Mouse (Mus musculus) layer of hippocampus, postnatal 36 days (tissue): ENCODE results near the gene Tmem88. TPM values are rescaled to one million over a fixed set of nuclear protein-coding genes. Genes with fewer than 3 reads are reported as not detected.

Experiments
- DNase-seq, 2 experiments: peaks; one replicate each; pipeline ENCODE4 v3.0.0; 2022
- total RNA-seq, 2 experiments: library from RNA; stranded (reverse); gene quantifications; 2 replicates each; pipeline ENCODE4 v1.2.3; 2021

Tmem88 gene
- total RNA-seq, 2 experiments from 2014 or later, result 1.8 to 2.6 TPM

DNA sequence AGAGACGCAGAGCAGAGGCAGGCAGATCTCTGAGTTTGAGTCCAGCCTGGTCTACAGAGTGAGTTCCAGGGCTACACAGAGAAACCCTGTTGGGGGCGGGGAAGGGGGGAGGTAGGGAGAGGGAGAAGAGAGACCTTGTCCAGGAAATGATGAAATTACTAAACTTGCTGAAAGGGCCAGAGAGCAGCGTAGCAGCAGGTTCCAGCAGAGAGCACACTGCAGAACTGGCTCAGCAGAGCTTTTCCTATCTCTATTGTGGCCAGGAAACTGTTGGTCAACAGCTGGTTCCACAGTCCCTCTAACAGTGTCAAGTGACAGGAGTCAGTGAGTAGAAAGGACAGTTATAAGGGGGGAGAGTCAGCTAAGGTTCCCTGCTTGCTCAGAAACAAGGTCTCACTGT lies 18.4 kb downstream of the Tmem88 start:
- DNase-seq, result no peak

DNA sequence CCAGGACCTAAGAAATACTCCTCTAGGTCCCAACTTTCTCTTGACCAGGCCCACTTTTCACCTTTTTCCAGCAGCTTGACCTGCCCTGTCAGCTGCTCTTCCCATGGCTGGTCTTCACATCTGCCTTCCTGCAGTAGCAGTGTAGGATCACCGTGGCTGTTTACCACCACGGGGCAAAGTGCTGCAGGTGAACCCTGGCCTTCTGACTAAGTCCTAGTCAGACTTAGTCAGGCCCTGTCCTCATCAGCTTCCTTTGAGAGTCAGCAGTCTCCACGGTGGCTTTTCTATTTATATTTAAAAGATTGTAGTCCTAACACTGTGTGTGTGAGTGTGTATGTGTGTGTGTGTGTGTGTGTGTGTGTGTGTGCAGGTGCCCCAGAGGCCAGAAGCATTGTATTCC lies 20.3 kb downstream of the Tmem88 start:
- no peak for DNase-seq

DNA sequence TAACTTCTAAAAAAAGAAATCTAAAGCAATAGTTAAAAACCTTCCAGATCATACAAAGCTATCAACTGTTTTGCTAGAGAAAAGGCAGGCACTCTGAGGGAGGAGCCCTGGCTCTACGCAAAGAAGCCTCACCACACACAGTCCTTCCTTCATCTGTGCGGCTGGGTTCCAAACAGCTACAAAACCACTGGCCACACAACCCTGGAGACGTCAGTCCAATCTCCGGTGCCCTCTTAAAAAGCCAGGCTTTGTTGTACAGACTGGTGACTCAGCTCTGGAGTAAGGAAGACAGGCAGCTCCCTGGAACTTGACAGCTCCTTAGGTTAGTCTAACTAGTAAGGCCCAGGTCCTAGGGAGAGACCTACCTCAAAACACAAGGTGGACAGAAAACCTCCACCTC lies 22.4 kb downstream of the Tmem88 start:
- DNase-seq, result no peak

DNA sequence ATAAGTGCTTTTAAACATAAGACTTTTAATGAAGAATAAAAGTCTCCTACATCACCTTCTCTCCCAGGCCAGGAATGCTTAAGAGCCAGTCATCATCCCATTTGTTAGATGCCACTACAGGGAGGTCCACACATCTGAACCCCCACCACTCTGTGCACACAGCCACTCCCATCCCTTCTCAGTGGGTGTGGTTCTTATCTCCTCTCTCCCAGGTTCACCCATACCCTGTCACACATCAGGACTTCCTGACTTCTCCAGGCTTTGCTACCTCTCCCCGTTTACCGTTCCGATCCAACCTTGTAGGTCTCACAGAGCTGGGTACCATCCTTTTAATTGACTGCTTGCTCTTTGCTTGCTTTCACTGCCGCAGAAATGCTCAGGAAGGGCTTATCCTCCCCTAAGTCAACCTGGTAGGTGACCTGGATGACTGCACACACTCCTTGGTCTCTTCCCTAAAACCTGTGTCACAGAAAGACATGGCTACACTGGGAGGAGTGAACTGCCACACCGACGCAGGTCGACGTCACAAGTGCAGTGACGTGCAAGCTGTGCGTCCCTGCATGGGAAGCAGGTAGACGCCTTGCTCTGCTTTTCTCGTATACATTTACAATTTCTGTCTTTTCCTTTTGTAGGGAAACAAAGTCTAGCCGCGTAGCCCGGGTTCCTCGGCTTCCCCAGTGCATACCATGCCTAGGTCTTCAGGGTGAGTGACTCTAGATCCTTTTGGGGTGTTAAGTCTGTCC lies 24.6 kb downstream of the Tmem88 start:
- DNase-seq, result no peak

DNA sequence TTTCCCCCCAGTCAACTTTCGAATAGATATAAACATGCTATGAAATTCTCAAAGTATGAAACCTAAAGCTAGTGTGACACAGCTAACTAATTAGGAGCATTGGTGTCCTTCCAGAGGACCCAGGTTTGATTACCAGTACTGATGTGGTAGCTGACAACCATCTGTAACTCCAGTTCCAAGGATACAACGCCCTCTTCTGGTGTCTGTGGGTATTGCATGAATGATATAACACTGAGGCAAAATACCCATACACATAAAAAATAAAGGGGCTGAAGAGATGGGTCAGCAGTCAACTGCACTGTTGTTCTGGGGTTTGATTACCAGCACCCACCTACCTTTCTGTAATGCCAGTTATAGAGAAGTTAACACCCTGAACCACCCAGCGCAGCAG lies 25.3 kb downstream of the Tmem88 start:
- no peak for DNase-seq

DNA sequence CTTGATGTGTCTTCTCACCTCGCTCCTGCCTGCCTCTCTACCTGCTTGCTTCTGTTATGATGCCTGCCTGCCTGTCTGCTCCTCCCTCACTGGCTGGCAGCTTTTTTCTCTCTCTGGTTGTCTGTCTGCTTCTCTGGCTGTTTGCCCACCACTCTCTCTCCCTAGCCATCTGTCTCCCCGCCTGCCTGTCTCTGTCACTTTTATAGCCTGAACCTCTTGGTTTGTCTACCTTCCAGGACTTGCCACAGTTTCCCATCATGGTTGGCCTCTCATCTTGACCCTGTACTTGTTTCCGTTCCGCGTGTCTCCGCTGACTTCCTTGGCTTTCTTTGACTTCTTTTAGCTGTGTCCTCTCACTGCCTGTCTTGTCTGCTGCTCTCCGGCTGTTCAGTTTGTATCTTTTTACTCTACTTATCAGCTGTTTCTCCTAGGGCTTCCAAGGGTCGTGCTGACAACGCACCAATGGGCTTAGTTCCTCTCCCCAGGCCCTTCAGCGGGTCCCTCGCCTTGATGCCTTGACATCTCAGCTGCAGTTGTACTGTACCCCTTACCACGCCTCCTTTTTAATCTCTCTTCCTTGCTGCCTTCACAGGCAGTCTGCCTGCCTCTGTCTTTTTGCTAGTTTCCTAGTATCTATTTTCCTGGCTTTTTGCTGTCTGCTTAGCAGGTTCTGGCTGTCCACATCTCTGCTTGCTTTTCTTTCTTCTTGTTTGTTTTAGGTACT lies 25.8 kb downstream of the Tmem88 start:
- peak; percentile 85 to 90 for DNase-seq

DNA sequence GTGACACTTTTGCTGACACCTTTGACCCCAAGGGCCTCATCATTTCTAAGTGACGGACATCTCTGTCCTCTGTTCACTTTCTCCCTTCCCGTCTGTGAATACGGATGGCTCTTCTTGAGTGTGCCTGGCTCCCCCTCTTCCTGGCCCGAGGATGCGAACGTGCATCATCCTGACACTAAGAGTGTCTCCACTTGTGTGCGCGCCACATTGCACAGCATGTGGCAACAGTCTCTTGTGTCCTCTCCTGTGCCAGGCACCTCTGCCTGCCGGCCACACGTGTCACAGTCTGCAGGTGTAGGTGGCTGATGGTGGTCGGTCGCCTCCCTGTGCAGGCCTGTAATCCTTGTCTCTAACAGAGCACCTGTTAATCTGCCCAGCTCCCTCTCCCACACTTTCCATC lies 26.4 kb downstream of the Tmem88 start:
- DNase-seq, result no peak

DNA sequence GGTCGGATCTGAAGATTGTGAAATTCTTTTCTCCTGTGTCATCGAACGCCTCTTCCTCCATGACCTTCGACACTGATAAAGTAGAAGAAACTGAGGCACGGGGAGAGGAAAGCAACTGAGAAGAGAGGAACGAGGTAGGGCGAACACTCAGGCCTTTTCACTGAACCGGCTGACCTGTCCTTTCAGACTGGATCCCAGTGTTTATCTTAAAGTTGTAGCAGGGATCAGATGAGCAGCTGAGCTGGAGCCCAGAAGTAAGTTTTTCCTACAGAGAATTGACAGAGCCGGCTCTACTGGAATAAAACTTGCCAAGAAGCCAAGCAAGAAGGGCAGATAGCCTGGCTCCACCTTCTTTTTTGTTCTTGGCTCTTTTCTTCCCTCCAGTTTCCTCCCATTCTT lies 27.2 kb downstream of the Tmem88 start:
- DNase-seq, result no peak

DNA sequence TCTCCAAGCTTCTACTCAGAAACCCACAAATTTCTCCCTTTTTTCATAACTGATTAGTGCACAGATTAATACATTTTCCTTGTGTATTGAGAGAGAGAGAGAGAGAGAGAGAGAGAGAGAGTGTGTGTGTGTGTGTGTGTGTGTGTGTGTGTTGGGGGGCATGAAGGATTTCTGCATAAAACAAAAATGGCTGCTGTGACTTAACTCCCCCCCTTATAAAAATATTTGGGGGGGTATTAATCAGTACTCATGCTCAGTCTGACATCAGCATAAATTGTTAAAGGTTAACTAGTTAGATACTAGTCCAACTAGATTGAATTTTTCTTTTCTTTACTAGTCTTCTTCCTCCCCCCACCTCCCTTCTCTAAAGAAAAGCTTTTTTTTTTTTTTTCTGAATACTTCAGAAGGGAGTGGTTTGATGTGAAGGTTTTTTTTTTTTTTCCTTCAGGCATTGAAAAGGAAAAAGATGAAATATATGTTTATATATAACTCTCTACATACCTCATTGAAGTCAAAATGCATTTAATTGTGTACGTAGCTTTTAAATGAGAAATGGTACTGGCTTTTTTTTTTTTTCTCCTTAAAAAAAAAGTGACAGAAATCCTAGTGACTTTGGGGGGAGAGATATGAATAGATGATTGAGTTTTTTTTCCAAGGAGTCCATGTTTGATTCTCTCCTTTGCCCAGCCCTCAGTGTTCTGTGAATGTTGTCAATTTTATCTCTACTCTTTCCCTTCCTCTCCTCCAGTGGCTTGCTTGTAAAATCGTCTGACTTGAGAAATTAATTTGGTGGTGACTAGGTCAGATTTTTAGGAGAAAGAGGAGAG lies 27.8 kb downstream of the Tmem88 start:
- no peak for DNase-seq

DNA sequence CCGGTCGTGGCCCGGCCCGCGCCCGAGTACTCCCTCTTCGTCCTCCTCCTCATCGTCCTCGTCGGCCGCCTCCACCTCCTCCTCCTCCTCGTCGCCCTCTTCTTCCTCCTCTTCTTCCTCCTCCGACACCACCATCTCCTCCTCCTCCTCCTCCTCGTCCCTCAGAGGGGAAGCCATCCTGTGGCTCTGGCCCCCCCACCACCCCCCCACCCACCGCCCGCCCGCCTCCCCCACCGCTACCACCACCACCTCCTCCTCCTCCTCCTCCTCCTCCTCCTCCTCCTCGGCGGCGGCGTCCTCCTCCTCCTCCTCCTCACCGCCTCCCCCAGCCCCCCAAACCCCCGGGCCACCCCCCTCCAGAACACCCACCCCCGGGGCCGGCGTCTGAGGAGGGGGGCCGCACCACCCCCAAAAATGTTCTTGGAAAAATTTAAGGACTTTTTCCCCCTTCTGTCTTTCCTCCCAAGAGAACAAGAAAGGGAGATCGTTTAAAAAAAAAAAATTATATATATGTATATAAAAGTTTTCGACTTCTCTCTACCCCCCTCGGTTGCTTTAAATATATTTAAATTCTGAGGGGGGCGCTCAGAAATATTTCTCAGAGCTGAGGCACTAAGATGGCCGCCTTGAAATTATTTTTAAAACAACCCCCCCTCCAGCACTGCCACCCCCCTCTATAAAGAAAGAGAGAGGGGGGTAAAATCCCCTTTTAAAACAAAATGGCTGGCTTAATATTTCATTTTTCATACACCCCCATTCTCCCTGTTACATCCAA lies 28.6 kb downstream of the Tmem88 start, which contains the start of gene Chd3:
Chd3 (minus strand) TSS at position 192 of the 775 bp plus-strand sequence.
- DNase-seq, result no peak

DNA sequence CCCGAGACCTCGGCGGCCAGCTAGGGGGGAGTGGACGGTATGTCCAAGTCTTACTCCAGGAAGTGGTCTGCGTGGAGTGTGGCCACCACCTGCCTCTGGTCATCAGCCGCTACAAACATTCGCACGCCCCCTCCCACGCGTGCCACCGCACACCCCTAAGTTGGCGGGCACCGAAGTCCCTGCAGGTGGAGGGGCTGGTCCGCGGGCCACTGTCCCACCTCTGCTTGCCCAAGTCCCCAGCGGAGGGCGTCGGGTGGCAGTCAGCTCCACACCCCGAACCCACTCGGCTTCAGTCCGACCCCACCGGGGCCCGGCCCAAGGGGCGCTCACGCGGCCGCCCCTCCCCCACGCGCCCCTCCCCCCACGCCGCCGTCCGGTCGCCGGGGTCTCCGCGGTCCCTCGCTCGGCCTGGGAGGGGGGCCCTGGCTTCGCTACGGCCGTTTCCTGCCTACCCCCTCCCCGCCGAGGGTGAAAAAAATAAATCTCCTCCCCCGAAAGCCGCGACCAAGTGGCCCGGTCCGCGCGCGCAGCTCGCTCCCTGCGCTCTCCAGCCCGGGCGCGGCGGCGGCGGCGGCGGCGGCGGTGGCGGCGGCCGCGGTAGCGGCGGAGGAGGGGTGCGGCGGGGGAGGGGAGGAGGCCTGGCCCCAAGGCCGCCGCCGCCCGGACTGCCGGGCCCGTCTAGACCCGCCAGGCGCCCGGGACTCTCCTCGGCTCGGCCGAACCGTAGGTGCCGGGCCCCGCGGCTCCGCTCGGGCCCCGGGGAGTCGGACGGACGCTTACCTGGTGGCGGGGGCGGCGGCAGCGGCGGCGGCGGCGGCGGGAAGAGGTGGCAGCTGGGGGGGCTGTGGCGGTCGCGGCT lies 29.4 kb downstream of the Tmem88 start:
- DNase-seq, result peak in 1 of 2 experiments; percentile 18

DNA sequence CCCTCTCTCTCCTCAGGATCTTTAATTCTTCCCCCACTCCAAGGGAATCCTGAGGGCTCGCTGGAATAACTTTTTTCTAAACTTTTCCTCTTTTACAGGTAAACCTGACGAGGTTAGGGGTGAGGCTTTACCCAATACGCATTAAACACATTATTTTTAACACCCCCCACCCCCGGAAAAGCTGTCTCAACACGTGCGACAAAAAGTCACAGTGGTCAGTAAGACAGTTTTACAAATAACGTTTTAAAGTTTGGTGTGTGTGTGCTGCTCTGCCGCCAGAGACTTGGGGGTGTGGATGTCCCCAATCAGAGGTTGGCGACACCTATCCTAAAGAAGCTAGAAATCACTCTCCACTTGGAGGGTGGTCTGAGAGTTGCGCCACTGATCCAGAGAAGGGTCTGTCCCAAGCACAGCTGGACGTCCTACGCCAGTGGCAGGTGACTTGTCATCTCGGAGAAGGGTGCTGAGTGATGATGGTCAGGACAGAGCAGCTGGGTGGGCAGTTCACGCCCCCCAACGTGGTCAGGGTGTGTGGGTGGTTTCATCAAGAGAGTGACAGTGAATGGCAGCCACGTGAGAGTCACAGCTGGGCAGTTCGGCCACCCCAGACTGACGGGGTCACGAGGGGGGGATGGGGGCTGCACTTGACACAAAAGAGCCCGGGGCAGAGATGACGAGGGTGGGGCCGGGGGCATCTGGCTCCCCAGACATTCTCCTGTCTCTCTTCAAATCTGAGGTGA lies 30.2 kb downstream of the Tmem88 start:
- peak in 1 of 2 experiments; percentile 30 for DNase-seq

DNA sequence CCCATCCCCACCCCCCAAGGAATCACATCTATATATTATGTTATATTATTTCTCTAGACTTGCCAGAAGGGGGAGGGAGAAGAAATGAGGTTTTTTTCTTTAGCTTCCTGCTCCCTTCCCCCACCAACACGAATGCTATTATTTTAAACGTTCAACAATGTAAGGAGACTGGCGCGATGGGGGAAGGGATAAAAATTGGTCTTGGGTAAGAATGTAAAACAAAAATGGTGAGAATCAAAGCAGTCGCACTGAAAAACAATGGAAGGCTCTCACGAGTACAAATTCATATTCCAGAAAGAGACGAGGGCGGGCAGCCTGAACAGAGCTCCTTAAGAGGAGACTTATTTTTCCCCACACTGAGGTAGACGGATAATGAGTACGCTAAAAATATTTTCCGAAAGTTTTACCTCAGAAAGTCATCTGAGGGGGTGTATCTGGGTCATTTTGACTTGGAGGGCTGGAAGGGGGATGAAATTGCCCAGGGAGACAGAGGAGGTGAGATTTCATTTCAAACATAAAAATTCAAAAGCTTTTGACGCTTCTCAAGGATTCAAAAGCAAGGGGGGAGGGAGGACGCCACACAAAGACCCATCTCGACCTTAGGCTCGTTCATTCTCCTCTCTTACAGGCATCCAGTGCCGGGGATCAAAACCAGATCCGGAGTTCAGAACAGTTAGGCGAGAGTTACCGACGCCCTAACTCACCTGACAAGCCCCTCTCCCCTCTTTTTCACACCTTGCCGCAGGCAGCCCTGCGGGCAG lies 31.0 kb downstream of the Tmem88 start:
- DNase-seq, result peak in 1 of 2 experiments; percentile 27

DNA sequence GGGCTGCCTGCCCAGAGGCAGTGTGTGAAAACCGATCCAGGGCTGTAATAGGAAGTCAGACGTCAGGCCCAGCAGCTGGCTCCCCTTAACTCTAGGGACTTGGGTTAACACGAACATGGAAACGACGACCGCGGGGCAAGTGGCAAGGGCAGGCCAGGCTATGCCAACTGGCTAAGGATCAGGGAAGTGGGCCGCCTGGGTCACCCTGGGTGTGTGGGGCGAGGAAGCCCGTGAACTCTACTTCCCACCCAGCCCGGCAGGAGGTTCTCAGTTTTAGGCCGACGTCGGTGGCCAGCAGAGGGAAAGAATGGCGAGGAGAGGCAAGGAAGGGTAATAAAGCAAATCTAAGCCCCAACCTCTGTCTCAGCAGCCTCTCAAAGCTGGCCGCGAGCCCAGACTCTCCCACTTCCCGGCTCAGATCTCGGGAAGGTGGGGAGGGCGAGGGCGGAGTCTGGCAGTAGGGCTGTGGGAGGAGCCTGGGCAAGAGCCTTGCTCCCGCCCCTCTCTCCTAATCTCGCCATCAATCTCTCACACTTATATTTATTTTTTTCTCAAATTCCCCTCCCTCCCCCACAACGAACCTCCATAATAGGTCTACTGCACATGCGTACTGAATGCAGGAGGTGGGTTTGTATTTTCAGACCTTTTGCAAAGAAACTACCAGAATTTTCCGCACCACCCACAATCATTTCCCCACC lies 31.7 kb downstream of the Tmem88 start:
- peak; percentile 93 to 95 for DNase-seq

DNA sequence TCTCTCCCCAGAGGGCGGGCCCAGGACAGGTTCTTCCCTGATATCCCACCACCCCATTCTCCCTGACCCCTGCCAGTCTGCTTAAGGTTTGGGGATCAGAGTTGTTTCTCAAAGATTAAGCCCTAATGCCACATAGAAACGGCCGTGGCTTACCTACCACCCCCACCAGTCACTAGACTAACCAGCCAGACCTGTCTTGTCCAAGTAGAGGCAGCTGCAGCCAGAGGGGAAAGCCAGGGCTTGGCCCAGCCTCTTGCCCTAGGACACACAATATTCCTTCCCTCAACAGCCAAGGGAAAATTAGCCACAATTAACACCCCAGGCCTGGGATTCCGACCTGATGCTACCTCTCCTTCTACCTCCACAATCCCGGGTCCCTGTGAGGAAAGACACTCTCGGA lies 32.3 kb downstream of the Tmem88 start:
- peak in 1 of 2 experiments; percentile 12 for DNase-seq

DNA sequence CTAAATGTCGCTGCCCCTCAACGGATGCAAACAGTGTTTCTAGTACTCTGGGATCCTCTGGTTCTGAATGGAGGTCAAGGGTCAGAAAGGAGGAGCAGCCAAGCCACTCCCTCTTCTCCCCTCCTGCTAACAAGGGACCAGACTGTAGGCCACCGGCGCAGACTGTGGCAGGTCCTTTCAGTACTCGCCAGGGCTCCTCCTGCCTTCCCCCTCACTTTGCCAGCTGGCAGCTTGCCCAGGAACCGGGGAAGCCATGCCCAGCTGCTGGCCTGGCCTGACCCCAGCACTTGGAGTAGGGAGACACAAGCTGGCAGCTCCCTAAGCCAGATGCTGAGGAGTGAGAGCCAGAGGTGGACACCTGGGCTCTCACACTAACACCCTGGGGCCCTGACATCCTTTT lies 33.1 kb downstream of the Tmem88 start:
- DNase-seq, result peak; percentile 90 to 93

DNA sequence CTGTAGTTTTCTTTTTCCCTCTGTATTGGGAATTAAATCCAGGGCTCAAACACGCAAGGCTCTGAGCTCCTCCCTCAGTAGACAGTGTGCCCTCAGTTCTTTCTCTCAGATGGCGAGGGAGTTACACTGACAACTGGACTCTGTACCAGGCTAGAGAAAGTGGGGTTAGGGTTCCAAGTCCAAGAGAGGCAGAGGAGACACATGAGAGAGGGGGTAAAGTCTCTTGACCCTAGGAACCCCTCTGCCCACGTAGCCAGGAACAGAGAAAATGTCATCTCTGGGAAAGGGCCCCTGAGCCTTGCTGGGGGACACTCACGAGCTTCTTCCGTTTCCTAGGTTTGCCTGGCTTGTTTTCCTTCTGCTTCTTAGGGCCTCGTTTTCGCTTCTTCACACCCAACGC lies 33.7 kb downstream of the Tmem88 start:
- DNase-seq, result no peak

DNA sequence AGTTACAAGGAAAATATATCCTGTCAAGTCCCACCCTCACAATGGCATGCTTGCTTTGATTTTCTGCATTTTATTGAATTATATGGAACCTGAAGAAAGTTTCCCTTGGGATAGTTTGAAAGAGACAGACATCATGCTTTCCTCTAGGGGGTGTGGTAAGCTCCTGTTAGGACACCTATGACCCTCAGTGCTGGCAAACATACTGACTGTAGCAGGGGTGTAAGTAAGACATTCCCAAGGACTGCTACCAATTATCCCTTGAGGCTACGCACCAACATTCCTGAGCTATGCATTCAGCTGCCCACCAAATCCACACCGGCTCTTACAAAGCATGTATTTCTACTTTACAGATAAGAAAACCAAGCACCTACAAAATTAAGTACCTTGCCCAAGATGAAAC lies 35.6 kb downstream of the Tmem88 start:
- DNase-seq, result no peak

DNA sequence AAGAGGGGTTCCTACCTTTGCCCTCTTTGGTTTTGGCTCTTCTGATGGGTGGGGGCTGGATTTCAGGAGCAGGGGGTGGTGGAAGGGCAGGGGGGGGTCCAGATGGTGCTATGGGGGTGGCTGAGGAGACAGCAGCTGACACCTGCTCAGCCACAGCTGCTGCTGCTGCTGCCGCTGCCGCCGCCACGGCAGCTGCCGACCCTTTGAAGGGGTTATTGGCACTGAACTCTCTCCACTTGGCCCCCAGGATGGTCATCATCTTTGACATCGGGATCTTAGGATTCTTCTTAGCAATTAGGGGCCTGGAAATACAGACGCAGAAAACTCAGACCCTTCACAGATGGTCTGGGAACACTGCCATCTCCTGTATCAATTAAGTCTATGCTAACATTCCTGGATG lies 36.0 kb downstream of the Tmem88 start:
- no peak for DNase-seq
